Mouse (Mus musculus): ENCODE data around the gene Rpl36a.

DNA sequence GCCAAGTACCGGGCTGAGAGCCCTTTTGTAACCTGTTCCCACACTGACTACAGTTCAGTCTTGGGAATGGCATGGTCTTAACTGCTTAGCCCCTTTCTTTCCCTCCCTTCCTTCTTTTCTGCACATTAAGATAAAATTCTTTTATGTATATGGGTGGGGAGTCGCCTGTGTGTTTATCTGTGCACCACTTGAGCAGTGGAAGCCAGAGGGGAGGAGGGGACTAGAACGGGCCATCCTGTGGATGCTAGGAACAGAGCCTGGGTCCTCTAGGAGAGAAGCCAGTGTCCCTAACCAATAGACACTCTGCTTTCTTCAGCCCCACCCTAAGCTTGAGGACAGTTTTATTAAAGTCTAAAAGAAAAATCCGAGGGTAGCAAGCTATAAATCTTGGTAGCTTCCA lies 25.5 kb downstream of the Rpl36a start:
- TF ChIP-seq CTCF (IDR thresholded peaks at IDR 0.05; ENCODE audit: insufficient read depth, low read depth, low read length) (no peak), POLR2A (IDR thresholded peaks at IDR 0.05; ENCODE audit: insufficient read depth, low read depth, low read length) (no peak)

Data from olfactory bulb, adult 2 months (tissue).